Mouse (Mus musculus) ES-E14 (cell line): Measurements from ENCODE around the gene Txn2. TPM values are rescaled to one million over a fixed set of nuclear protein-coding genes. Genes with fewer than 3 reads are reported as not detected.

ENCODE experiments used
- DNase-seq: peaks from one replicate; pipeline ENCODE4 v3.0.0-alpha.2; 2013; ENCODE audit warnings: low read depth, low spot score
- H3K27ac ChIP-seq: 2 replicates; pipeline ENCODE4 v1.5.1; 2012; ENCODE audit warnings: low read depth, mild to moderate bottlenecking, low read length, moderate library complexity, mixed read lengths; ENCODE audit not compliant: poor library complexity, insufficient read depth, severe bottlenecking
- H3K36me3 ChIP-seq: 2 replicates; pipeline ENCODE4 v1.6.1; 2012; ENCODE audit warnings: mild to moderate bottlenecking, low read length, moderate library complexity, mixed read lengths; ENCODE audit not compliant: control insufficient read depth, poor library complexity, insufficient read depth, severe bottlenecking
- H3K4me1 ChIP-seq, 2 experiments: fragments of 150-350 bp in 1 of 2; sonication (generic) in 1 of 2; 2 replicates each; pipeline ENCODE4 v1.6.1; 2012; ENCODE audit warnings: low read length in 2 of 2, mild to moderate bottlenecking in 1 of 2, mixed read lengths in 1 of 2; ENCODE audit not compliant: control insufficient read depth in 2 of 2, insufficient read depth in 2 of 2, poor library complexity in 1 of 2
- H3K4me3 ChIP-seq, 2 experiments: fragments of 150-350 bp in 1 of 2; sonication (generic) in 1 of 2; 2 replicates each; pipeline ENCODE4 v1.5.1; 2012; ENCODE audit warnings: low read length in 2 of 2, low read depth in 1 of 2, mild to moderate bottlenecking in 1 of 2, mixed read lengths in 1 of 2; ENCODE audit not compliant: insufficient read depth in 1 of 2, poor library complexity in 1 of 2, severe bottlenecking in 1 of 2
- H3K9ac ChIP-seq: 2 replicates; pipeline ENCODE4 v1.6.1; 2012; ENCODE audit warnings: low read depth, mild to moderate bottlenecking, low read length, mixed read lengths; ENCODE audit not compliant: poor library complexity, insufficient read depth, severe bottlenecking
- H3K9me3 ChIP-seq: fragments of 150-350 bp; sonication (generic); 2 replicates; pipeline ENCODE4 v1.6.1; 2012; ENCODE audit warnings: low read depth, mild to moderate bottlenecking, low read length; ENCODE audit not compliant: control insufficient read depth, insufficient read depth
- CHD2 ChIP-seq: IDR thresholded peaks from 2 replicates; pipeline ENCODE4 v1.6.1; 2014; ENCODE audit warnings: mild to moderate bottlenecking, low read depth, low read length, inconsistent platforms
- HCFC1 ChIP-seq: IDR thresholded peaks from 2 replicates; pipeline ENCODE4 v1.6.1; 2012; ENCODE audit warnings: low read length, inconsistent platforms, borderline replicate concordance; ENCODE audit not compliant: insufficient read depth
- MAFK ChIP-seq: IDR thresholded peaks from 2 replicates; pipeline ENCODE4 v1.6.1; 2014; ENCODE audit warnings: mild to moderate bottlenecking, low read depth, low read length, inconsistent platforms; ENCODE audit not compliant: insufficient read depth
- ZC3H11A ChIP-seq: IDR thresholded peaks from 2 replicates; pipeline ENCODE4 v1.6.1; 2012; ENCODE audit warnings: low read depth, mild to moderate bottlenecking, inconsistent platforms, low read length, borderline replicate concordance
- ZNF384 ChIP-seq: IDR thresholded peaks from 2 replicates; pipeline ENCODE4 v1.6.1; 2012; ENCODE audit warnings: low read depth, low read length, inconsistent platforms
- in situ Hi-C, 2 experiments: fragments of 600-800 bp; cut with MboI; formaldehyde crosslinking; loops; one replicate each; pipeline ENCODE4 v1.15.1; 2025; ENCODE audit warnings: low sequenced_read_pairs in 2 of 2, inconsistent platforms in 1 of 2; ENCODE audit not compliant: unreplicated experiment in 2 of 2
- total RNA-seq: library from RNA; depleted of rRNA; stranded (reverse); fragments of 300-350 nt; gene quantifications from 2 replicates; pipeline ENCODE4 v1.2.3, GENCODE M21; 2012

Txn2 gene
- total RNA-seq, 1 experiment: 91.1 TPM

- peak overlapping the region; percentile 22; the same call in 1 of the 2 replicates for H3K27ac ChIP-seq
- in situ Hi-C loops: no loop called here
These were observed 47.1 kb downstream of the Txn2 start for GRCm38 (mm10) chr15:77881698-77882097.

GRCm38 (mm10) chr15:77880738-77881137, 48.1 kb downstream of the Txn2 start:
- in situ Hi-C loops: no loop called here
- no peaks in the 10 kb centered on the region for H3K36me3 ChIP-seq

More at GRCm38 (mm10) chr15:77881698-77882097, 47.1 kb downstream of the Txn2 start:
- Histone ChIP-seq H3K4me3 (no peak overlapping the region), H3K9me3 (no peaks in the 10 kb centered on the region), H3K9ac (peak overlapping the region; percentile 12; the same call in 1 of the 2 replicates), H3K36me3 (no peaks in the 10 kb centered on the region), H3K4me1 (peaks cover 20 to 31% of the 10 kb centered on the region in 2 experiments)
- peak; percentile 91 for TF ChIP-seq MAFK
- peak; percentile 82; the same call in 1 of the 2 replicates for TF ChIP-seq ZNF384
- no peak for TF ChIP-seq ZC3H11A
- DNase-seq: no peak

GRCm38 (mm10) chr15:77879756-77880155, 49.0 kb downstream of the Txn2 start:
- H3K9me3 ChIP-seq: no peaks in the 10 kb centered on the region
- no peak for DNase-seq
- H3K4me3 ChIP-seq: no peak overlapping the region
- H3K9ac ChIP-seq: no peak overlapping the region
- in situ Hi-C loops: no loop called here
- TF ChIP-seq CHD2 (no peak), ZC3H11A (no peak), ZNF384 (no peak)
- H3K27ac ChIP-seq: no peak overlapping the region
- H3K36me3 ChIP-seq: no peaks in the 10 kb centered on the region
- peaks cover 17 to 29% of the 10 kb centered on the region in 2 experiments for H3K4me1 ChIP-seq

More at GRCm38 (mm10) chr15:77880738-77881137, 48.1 kb downstream of the Txn2 start:
- no peak for TF ChIP-seq CHD2
- no peak for TF ChIP-seq ZNF384
- TF ChIP-seq HCFC1: no peak
- no peak for TF ChIP-seq ZC3H11A
- no peak for TF ChIP-seq MAFK
- no peak overlapping the region for H3K9ac ChIP-seq
- H3K9me3 ChIP-seq: no peaks in the 10 kb centered on the region
- no peak overlapping the region for H3K4me3 ChIP-seq
- H3K4me1 ChIP-seq: peaks cover 17 to 27% of the 10 kb centered on the region in 2 experiments
- no peak for DNase-seq
- no peak overlapping the region for H3K27ac ChIP-seq

GRCm38 (mm10) chr15:77877209-77877608, 51.6 kb downstream of the Txn2 start:
- H3K9ac ChIP-seq: no peak overlapping the region
- no peaks in the 10 kb centered on the region for H3K9me3 ChIP-seq
- no peak overlapping the region for H3K4me3 ChIP-seq
- no peak overlapping the region for H3K27ac ChIP-seq
- TF ChIP-seq CHD2 (no peak), MAFK (no peak), HCFC1 (no peak), ZNF384 (no peak), ZC3H11A (no peak)
- H3K4me1 ChIP-seq: peaks cover 11 to 20% of the 10 kb centered on the region in 2 experiments
- in situ Hi-C loops: no loop called here
- DNase-seq: no peak
- no peaks in the 10 kb centered on the region for H3K36me3 ChIP-seq

GRCm38 (mm10) chr15:77876716-77877115, 52.1 kb downstream of the Txn2 start:
- Histone ChIP-seq H3K4me3 (no peak overlapping the region), H3K9me3 (no peaks in the 10 kb centered on the region), H3K9ac (no peak overlapping the region), H3K27ac (no peak overlapping the region), H3K4me1 (peaks cover 7 to 16% of the 10 kb centered on the region in 2 experiments), H3K36me3 (no peaks in the 10 kb centered on the region)
- no peak for DNase-seq
- TF ChIP-seq CHD2 (no peak), ZNF384 (no peak), MAFK (no peak), HCFC1 (no peak), ZC3H11A (no peak)
- in situ Hi-C loops: no loop called here
